Mouse (Mus musculus) cortical plate, adult 2 months (tissue): Measurements from ENCODE around the gene Myof.

Experiments used
- CTCF ChIP-seq: fragments of 200-500 bp; IDR thresholded peaks from 2 replicates; pipeline ENCODE4 v1.5.1; 2011; ENCODE audit warnings: mild to moderate bottlenecking, control low read depth, low read length; ENCODE audit not compliant: insufficient read depth; ENCODE audit errors: extremely low read depth
- POLR2A ChIP-seq: fragments of 200-500 bp; IDR thresholded peaks from 2 replicates; pipeline ENCODE4 v1.6.1; 2011; ENCODE audit warnings: mild to moderate bottlenecking, low read length, control low read depth; ENCODE audit not compliant: insufficient read depth; ENCODE audit errors: extremely low read depth

GRCm38 (mm10) chr19:37909830-37910261, 133.5 kb downstream of the Myof start:
- no peak for TF ChIP-seq CTCF
- no peak for TF ChIP-seq POLR2A
